Mouse (Mus musculus): ENCODE results near the gene Gal3st4.
"Not testable (repeated sequence)": the region's sequence is repeated elsewhere in the genome, so short reads cannot be mapped to it uniquely, and the experiment has no call there.

Gal3st4 gene

DNA sequence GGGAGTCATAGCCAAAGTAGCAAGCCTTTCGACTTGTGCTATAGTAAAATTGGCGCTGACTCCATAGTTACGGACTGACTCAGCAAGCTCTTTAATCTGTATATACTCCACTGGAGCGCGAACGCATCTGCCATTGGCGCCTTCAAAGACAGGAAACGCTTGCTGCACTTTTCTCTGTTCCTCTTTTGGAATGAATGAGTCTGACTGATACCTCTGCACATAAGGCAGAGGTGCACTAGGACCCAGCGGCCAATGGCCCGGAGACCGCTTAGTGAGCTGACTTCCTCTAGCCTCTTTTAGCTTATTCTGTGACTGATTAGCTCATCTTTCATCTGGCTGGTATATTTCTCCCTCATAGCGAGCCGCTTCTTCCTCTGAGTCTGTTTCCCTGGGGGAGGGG, 56.0 kb downstream of the Gal3st4 start:
- not testable (repeated sequence) for DNase-seq (ENCODE audit: low spot score in 2 of 2)

Data from right cerebral cortex, postnatal 10 days (tissue).